Mouse (Mus musculus) heart, adult 2 months (tissue): ENCODE data around the gene Ap4s1.

Source experiments
- CTCF ChIP-seq: fragments of 200-600 bp; IDR thresholded peaks from 2 replicates; pipeline ENCODE4 v1.8.1; 2022; ENCODE audit warnings: antibody characterized with exemption, mild to moderate bottlenecking, moderate library complexity
- EP300 ChIP-seq: fragments of 200-500 bp; IDR thresholded peaks from 2 replicates; pipeline ENCODE4 v1.6.1; 2011; ENCODE audit warnings: low read depth, low read length, control low read depth; ENCODE audit not compliant: insufficient read depth
- POLR2A ChIP-seq: fragments of 200-500 bp; IDR thresholded peaks from 2 replicates; pipeline ENCODE4 v1.6.1; 2011; ENCODE audit warnings: mild to moderate bottlenecking, low read depth, low read length, control low read depth; ENCODE audit not compliant: insufficient read depth

DNA sequence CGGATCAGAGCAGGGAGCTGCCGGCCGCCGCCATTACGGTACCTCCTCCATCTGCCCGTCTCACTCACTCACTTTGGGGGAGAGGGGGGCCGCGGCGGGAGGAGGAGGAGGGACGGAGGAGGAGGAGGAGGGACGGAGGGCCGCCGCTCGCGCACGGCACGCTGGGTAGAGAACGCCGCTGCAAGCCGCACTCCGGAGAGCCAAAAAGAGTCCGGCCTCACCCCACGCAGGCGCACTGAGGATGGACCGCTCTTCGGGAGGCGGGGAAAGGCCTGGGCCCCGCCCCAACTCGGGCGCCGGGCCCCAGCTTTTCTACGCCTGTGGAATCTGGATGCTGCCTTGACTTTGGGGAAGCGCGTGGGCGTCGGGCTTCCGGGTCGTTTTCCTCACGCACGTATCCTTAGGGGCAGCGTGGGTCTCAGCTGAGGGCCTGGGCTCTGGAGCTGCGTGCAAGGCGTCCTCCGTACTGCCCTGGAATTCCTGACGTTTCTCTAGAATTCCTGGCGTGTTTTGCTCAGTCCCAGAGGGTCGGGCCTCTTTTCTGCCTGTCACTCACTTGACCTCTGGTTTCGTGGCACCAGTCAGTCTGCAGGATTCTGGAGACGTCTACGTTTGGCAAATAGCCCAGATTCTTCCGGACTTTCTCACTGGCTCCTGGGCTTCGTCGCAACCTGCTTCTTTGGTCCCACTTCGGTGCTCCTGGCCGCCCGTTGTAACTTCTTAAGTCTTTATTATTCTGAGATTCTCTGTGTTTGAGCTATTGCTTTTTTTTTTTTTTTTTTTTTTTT lies 1.2 kb downstream of the Ap4s1 start, which contains the start of gene Strn3:
- TF ChIP-seq POLR2A: peak; percentile 90
- peak; percentile 76 for TF ChIP-seq EP300
- TF ChIP-seq CTCF: no peak
